In the genomic region with DNA sequence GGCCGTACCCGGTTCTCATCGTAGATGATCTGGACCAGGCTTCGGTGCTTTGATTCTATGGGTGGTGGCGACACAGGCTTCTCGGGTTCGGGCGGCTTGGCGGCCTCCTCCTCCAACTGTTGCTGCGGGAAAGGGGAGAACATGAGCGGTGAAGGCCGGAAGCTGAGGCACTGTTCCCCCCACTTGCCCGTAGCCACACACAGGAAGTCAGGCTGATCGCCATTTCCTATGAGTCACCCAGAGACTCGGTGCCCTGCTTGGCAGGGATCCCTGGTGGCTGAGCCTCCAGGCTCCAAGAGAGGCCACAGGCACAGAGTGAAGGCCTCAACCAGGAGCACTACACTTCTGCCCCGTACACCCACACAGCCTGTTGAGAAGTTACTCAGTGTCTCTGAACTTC, we compare ENCODE assay signal across 8 mouse cellular contexts.
DNase-seq lines count a peak whose midpoint lies in the region; ATAC-seq and TF ChIP-seq lines count a peak whose summit lies in the region.

No protein-coding gene starts in this region.

- no peak for TF ChIP-seq CTCF in layer of hippocampus, adult 2 months (conservative IDR thresholded peaks at IDR 0.05)
- TF ChIP-seq CTCF in Patski (IDR thresholded peaks at IDR 0.05): no peak
- 0 out of 2 replicates have a peak, but pooled peaks have one; percentile 11 for TF ChIP-seq CTCF in olfactory bulb, adult 2 months (IDR thresholded peaks at IDR 0.05; ENCODE audit: insufficient read depth, low read depth, low read length)

- in situ Hi-C loops in Patski (cut with MboI; ENCODE audit: low pct_unique_long_range_greater_than_20kb): no loop called here

- ATAC-seq in Patski: peak; percentile 31
- no peak for ATAC-seq in forebrain, embryonic 15.5 days (replicated peaks)

- POLR2A ChIA-PET in Patski (lab: Charles Lee): interaction anchor here (0.5 to 1.6 kb wide), 4 partner anchors 14 to 206 kb away, joined by 3 to 4 read pairs (median 3); no protein-coding TSS in a partner anchor

- peaks cover 96% of the 10 kb centered on the region for H3K36me3 ChIP-seq in limb, embryonic 10.5 days
- peaks cover 34% of the 10 kb centered on the region for H3K36me3 ChIP-seq in forebrain, embryonic 15.5 days

- 94% methylated on average over 16 of the region's 16 CpGs for WGBS in limb, embryonic 10.5 days
- WGBS in olfactory bulb, adult 2 months: 34% methylated on average over 16 of the region's 16 CpGs
- 92% methylated on average over 16 of the region's 16 CpGs for WGBS in forebrain, embryonic 15.5 days

- TF ChIP-seq POLR2A in olfactory bulb, adult 2 months (IDR thresholded peaks at IDR 0.05; ENCODE audit: insufficient read depth, low read depth, low read length): no peak

- H3K4me2 ChIP-seq in forebrain, embryonic 15.5 days (replicated peaks): no peak overlapping the region

- no peak overlapping the region for H3K9ac ChIP-seq in forebrain, embryonic 15.5 days (replicated peaks)

- H3K4me1 ChIP-seq in limb, embryonic 10.5 days: peaks cover 58% of the 10 kb centered on the region
- H3K4me1 ChIP-seq in olfactory bulb, adult 2 months (ENCODE audit: control insufficient read depth, insufficient read depth, low read length): peaks cover 73% of the 10 kb centered on the region
- H3K4me1 ChIP-seq in forebrain, embryonic 15.5 days: peaks cover 37% of the 10 kb centered on the region

- H3K9me3 ChIP-seq in limb, embryonic 10.5 days (replicated peaks): no peaks in the 10 kb centered on the region
- H3K9me3 ChIP-seq in forebrain, embryonic 15.5 days: no peaks in the 10 kb centered on the region

- DNase-seq in layer of hippocampus, adult 9-11 months: peak; percentile 79
- DNase-seq in layer of hippocampus, adult 2 months (ENCODE audit: low spot score in 2 of 2): no peak
- peak; percentile 59 for DNase-seq in Patski (ENCODE audit: low read depth, low spot score)
- DNase-seq in fibroblast of lung, adult 2 months (ENCODE audit: low read depth): peak; percentile 85
- DNase-seq in limb, embryonic 10.5 days (ENCODE audit: low spot score): no peak
- DNase-seq in testis, postnatal 14 days (ENCODE audit: low spot score): no peak

- no peak overlapping the region for H3K27ac ChIP-seq in layer of hippocampus, adult 2 months
- 0 out of 2 replicates have a peak overlapping the region, but pooled peaks have one; percentile 26 for H3K27ac ChIP-seq in limb, embryonic 10.5 days
- H3K27ac ChIP-seq in olfactory bulb, adult 2 months (ENCODE audit: insufficient read depth, low read depth, low read length): peak overlapping the region; percentile 32; the same call in 1 of the 2 replicates
- H3K27ac ChIP-seq in forebrain, embryonic 15.5 days (replicated peaks): no peak overlapping the region; the same call in 1 of the 2 replicates

- CTCF ChIA-PET in Patski (lab: Charles Lee): interaction anchor here (1.1 kb wide), 1 partner anchor 83 kb away, joined by 3 read pairs; no protein-coding TSS in a partner anchor

- H3K4me3 ChIP-seq in layer of hippocampus, adult 2 months: no peak overlapping the region
- H3K4me3 ChIP-seq in limb, embryonic 10.5 days: no peak overlapping the region
- no peak overlapping the region for H3K4me3 ChIP-seq in olfactory bulb, adult 2 months (ENCODE audit: insufficient read depth, low read depth, low read length)
- H3K4me3 ChIP-seq in forebrain, embryonic 15.5 days: no peak overlapping the region

- no peaks in the 10 kb centered on the region for H3K27me3 ChIP-seq in Patski
- no peaks in the 10 kb centered on the region for H3K27me3 ChIP-seq in limb, embryonic 10.5 days (ENCODE audit: low read depth, poor library complexity, severe bottlenecking)
- no peaks in the 10 kb centered on the region for H3K27me3 ChIP-seq in forebrain, embryonic 15.5 days

Comparison
In these comparisons a context has a peak if more than half of its experiments do, and no peak if none do; other contexts are left out.
1. DNase-seq: peak in layer of hippocampus, adult 9-11 months (single experiment), Patski (single experiment) and fibroblast of lung, adult 2 months (single experiment); none in layer of hippocampus, adult 2 months (0 of 2), limb, embryonic 10.5 days (single experiment) and testis, postnatal 14 days (single experiment).
2. H3K27ac ChIP-seq: peak in limb, embryonic 10.5 days (single experiment) and olfactory bulb, adult 2 months (single experiment); none in layer of hippocampus, adult 2 months (single experiment) and forebrain, embryonic 15.5 days (single experiment).